Mouse (Mus musculus): Measurements from ENCODE around the gene Gm10964. TPM values are rescaled to one million over a fixed set of nuclear protein-coding genes. Genes with fewer than 3 reads are reported as not detected.

Gene Gm10964
- polyA plus RNA-seq, 1 experiment from 2014 or later: not detected

- H3K36me3 ChIP-seq: peaks cover 22% of the 10 kb centered on the region
- no peak overlapping the region for H3K27ac ChIP-seq
- no peak overlapping the region for H3K4me3 ChIP-seq (replicated peaks)
- no peak for DNase-seq
- no peak for ATAC-seq (ENCODE audit: low read depth)
- H3K4me2 ChIP-seq: no peak overlapping the region
- H3K9me3 ChIP-seq (replicated peaks): no peaks in the 10 kb centered on the region
- H3K27me3 ChIP-seq: no peaks in the 10 kb centered on the region
- 83% methylated on average over 28 of the region's 28 CpGs for WGBS (ENCODE audit: insufficient replicate concordance)
- no peak overlapping the region for H3K9ac ChIP-seq
- H3K4me1 ChIP-seq (replicated peaks): peaks cover 37% of the 10 kb centered on the region
These were observed 3.2 kb upstream of the Gm10964 start for GRCm38 (mm10) chr3:103735776-103736600.

DNA sequence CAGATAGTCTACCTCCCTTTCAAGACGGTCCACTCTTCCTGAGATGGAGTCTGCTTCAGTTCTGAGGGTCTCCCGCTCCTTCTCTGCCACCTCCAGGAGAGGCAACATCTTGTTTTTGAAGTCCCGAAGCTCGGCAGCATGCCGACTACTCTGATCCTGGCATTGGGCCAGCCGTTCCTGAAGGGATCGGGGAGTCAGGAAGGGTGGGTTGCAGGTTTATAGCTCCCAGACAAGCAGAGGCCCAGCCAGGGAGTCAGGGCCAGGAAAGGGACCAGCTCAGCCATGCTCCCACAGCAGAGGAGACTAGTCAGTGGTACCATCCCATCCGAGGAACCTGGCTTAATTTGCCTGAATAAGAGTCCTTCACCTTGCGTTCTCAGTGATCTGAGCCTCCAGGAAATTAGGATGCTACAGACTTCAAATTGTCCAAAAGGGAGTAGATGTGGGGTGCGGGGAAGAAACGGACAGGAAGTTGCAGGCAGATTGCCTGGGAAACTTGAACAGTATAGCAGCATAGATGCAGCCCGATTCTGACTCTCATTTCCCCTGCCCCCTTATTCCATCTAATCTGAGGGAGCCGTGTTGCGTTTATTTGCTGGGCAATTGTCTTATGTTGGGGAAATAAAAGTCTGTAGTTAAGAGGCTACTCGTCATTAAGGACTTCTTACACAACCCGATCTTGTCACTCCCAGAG lies 2.0 kb upstream of the Gm10964 start:
- peaks cover 37% of the 10 kb centered on the region for H3K4me1 ChIP-seq (replicated peaks)
- H3K27me3 ChIP-seq: no peaks in the 10 kb centered on the region
- no peak for ATAC-seq (ENCODE audit: low read depth)
- whole genome bisulfite sequencing (ENCODE audit: insufficient replicate concordance): 77% methylated on average over 16 of the region's 16 CpGs
- DNase-seq: no peak
- H3K9ac ChIP-seq: no peak overlapping the region
- H3K9me3 ChIP-seq (replicated peaks): no peaks in the 10 kb centered on the region
- H3K4me2 ChIP-seq: peak overlapping the region; percentile 69
- peak overlapping the region; percentile 47; the same call in 1 of the 2 replicates for H3K4me3 ChIP-seq (replicated peaks)
- H3K27ac ChIP-seq: peak overlapping the region; percentile 68; the same call in 1 of the 2 replicates
- peaks cover 34% of the 10 kb centered on the region for H3K36me3 ChIP-seq

- H3K4me3 ChIP-seq (replicated peaks): peak within 1 kb of the TSS; percentile 47
- H3K36me3 ChIP-seq: peaks cover 38% of the 10 kb centered on the region
- peak within 1 kb of the TSS; percentile 68 for H3K27ac ChIP-seq
- ATAC-seq (ENCODE audit: low read depth): peak; percentile 75
- H3K4me1 ChIP-seq (replicated peaks): peaks cover 37% of the 10 kb centered on the region
- peak within 1 kb of the TSS; percentile 69 for H3K4me2 ChIP-seq
- no peak within 1 kb of the TSS for H3K9ac ChIP-seq
- no peaks in the 10 kb centered on the region for H3K27me3 ChIP-seq
- WGBS (ENCODE audit: insufficient replicate concordance): 3% methylated on average over 18 of the region's 18 CpGs
- DNase-seq: peak; percentile 47
- no peaks in the 10 kb centered on the region for H3K9me3 ChIP-seq (replicated peaks)
These were observed 1.2 kb upstream of the Gm10964 start, which contains the start of gene Olfml3 for GRCm38 (mm10) chr3:103737778-103738571. Gene Olfml3, minus strand, starts transcription at chr3:103738001.

DNA sequence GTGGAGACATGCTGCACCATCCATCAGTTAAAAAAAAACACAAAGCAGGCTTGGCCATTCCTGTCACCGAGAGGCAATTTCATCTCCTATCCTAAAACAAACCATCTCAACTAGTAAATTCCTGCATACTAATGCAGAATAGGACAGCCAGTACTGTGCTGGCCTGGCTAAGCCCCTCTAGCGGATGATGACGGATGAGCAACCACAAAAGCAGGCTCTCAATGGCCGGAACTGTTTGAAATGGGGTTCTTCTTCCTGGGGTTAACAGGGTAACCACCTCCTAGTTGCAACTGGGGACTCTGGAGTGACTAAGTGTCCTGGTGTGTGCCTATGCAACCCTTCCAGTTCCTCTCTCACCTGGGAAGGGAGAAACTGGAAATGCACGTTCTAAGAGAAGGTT lies 1.2 kb downstream of the Gm10964 start:
- 75% methylated on average over 5 of the region's 5 CpGs for WGBS (ENCODE audit: insufficient replicate concordance)
- DNase-seq (no peak), ATAC-seq (ENCODE audit: low read depth) (no peak)
- Histone ChIP-seq H3K4me3 (replicated peaks) (no peak overlapping the region), H3K36me3 (peaks cover 62% of the 10 kb centered on the region), H3K27ac (no peak overlapping the region), H3K27me3 (no peaks in the 10 kb centered on the region), H3K4me2 (no peak overlapping the region), H3K9ac (no peak overlapping the region), H3K9me3 (replicated peaks) (no peaks in the 10 kb centered on the region), H3K4me1 (replicated peaks) (peaks cover 26% of the 10 kb centered on the region)

GRCm38 (mm10) chr3:103743208-103743607 lies 4.0 kb downstream of the Gm10964 start:
- H3K36me3 ChIP-seq: peaks cover 76% of the 10 kb centered on the region
- no peak for ATAC-seq (ENCODE audit: low read depth)

DNA sequence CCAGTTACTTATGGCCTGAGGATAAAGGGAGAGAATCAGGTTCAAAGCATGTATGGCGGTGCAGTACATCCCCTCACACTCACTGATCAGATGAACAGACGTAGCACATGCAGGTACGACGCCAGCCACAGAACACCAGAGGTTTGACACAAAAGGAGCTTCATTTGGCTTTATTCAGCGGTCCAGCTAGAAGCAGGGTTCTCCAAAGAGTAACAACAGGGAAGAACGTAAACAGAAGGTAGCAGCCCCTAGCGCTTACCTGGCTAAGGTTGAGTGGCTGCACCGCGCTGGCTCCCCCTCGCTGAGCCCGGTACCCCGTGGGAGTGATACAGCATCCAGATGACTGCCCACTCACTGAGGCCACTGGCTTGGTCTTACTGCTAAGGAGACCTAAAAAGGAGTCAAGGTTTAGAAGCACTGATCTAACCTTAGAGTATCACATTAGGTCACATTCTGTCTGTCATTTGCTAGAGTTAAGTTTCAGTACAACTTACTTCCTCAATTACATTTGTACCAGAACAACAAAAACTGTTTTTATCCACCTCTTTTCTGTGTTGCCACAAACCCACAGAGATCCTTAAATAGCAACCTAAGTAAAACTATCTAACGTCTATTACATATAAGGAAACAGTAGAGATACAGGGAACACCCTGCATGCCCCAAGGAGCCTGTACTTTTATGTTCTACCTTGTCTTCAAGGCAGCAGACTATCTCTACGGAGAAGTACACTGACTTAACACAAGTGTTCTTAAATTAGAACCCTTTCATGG lies 6.0 kb downstream of the Gm10964 start:
- no peak for ATAC-seq (ENCODE audit: low read depth)
- peaks cover 96% of the 10 kb centered on the region for H3K36me3 ChIP-seq
- no peaks in the 10 kb centered on the region for H3K27me3 ChIP-seq
- H3K27ac ChIP-seq: no peak overlapping the region
- H3K4me3 ChIP-seq (replicated peaks): no peak overlapping the region
- no peaks in the 10 kb centered on the region for H3K9me3 ChIP-seq (replicated peaks)
- DNase-seq: no peak
- H3K9ac ChIP-seq: no peak overlapping the region
- H3K4me1 ChIP-seq (replicated peaks): 0 out of 2 replicates have a peak, but pooled peaks cover 3% of the 10 kb centered on the region
- no peak overlapping the region for H3K4me2 ChIP-seq
- 84% methylated on average over 14 of the region's 14 CpGs for WGBS (ENCODE audit: insufficient replicate concordance)

More at GRCm38 (mm10) chr3:103743208-103743607, 4.0 kb downstream of the Gm10964 start:
- Histone ChIP-seq H3K9me3 (replicated peaks) (no peaks in the 10 kb centered on the region), H3K27me3 (no peaks in the 10 kb centered on the region), H3K27ac (no peak overlapping the region), H3K4me1 (replicated peaks) (peaks cover 13% of the 10 kb centered on the region), H3K9ac (no peak overlapping the region), H3K4me2 (no peak overlapping the region), H3K4me3 (replicated peaks) (no peak overlapping the region)
- WGBS (ENCODE audit: insufficient replicate concordance): 87% methylated on average over 6 of the region's 6 CpGs
- DNase-seq: no peak

GRCm38 (mm10) chr3:103746711-103747110 lies 7.5 kb downstream of the Gm10964 start:
- ATAC-seq (ENCODE audit: low read depth) (no peak), DNase-seq (no peak)
- H3K4me3 ChIP-seq (replicated peaks): no peak overlapping the region
- H3K36me3 ChIP-seq: peaks cover 93% of the 10 kb centered on the region
- no peaks in the 10 kb centered on the region for H3K9me3 ChIP-seq (replicated peaks)
- H3K4me1 ChIP-seq (replicated peaks): 0 out of 2 replicates have a peak, but pooled peaks cover 3% of the 10 kb centered on the region
- H3K27ac ChIP-seq: no peak overlapping the region
- H3K4me2 ChIP-seq: no peak overlapping the region
- H3K27me3 ChIP-seq: no peaks in the 10 kb centered on the region
- 83% methylated on average over 5 of the region's 5 CpGs for WGBS (ENCODE audit: insufficient replicate concordance)
- no peak overlapping the region for H3K9ac ChIP-seq

GRCm38 (mm10) chr3:103751558-103751957 lies 12.4 kb downstream of the Gm10964 start:
- H3K4me3 ChIP-seq (replicated peaks): no peak overlapping the region
- H3K27me3 ChIP-seq: no peaks in the 10 kb centered on the region
- H3K4me1 ChIP-seq (replicated peaks): peaks cover 10% of the 10 kb centered on the region; the same call in 1 of the 2 replicates
- H3K36me3 ChIP-seq: peaks cover 96% of the 10 kb centered on the region
- no peak overlapping the region for H3K4me2 ChIP-seq
- ATAC-seq (ENCODE audit: low read depth) (no peak), DNase-seq (no peak)
- H3K9ac ChIP-seq: no peak overlapping the region
- no peak overlapping the region for H3K27ac ChIP-seq
- 86% methylated on average over 2 of the region's 2 CpGs for WGBS (ENCODE audit: insufficient replicate concordance)
- H3K9me3 ChIP-seq (replicated peaks): no peaks in the 10 kb centered on the region

DNA sequence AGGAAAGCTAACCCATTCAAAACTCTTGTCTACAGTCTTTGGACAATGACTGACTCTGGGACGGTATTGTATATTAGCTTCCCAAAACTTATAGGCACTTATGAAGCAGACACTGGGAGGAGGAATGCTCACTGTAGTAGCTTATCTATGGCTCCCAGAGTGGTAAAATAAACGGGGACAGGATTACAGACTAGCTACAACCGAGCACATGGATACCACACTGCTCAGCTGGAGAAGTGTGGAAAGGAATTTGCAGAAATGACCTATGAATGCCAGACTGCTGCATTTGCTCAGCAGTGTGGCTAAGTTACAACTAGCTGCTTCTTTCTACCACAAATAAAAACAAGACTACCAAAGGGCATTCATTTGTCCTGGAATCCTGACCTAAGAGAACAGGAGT lies 16.2 kb downstream of the Gm10964 start:
- no peak overlapping the region for H3K4me3 ChIP-seq (replicated peaks)
- peaks cover 18% of the 10 kb centered on the region for H3K4me1 ChIP-seq (replicated peaks)
- no peaks in the 10 kb centered on the region for H3K9me3 ChIP-seq (replicated peaks)
- no peaks in the 10 kb centered on the region for H3K27me3 ChIP-seq
- H3K27ac ChIP-seq: no peak overlapping the region
- peaks cover 93% of the 10 kb centered on the region for H3K36me3 ChIP-seq
- WGBS (ENCODE audit: insufficient replicate concordance): 41% methylated on average over 3 of the region's 3 CpGs
- DNase-seq (no peak), ATAC-seq (ENCODE audit: low read depth) (no peak)
- no peak overlapping the region for H3K9ac ChIP-seq
- H3K4me2 ChIP-seq: no peak overlapping the region

DNA sequence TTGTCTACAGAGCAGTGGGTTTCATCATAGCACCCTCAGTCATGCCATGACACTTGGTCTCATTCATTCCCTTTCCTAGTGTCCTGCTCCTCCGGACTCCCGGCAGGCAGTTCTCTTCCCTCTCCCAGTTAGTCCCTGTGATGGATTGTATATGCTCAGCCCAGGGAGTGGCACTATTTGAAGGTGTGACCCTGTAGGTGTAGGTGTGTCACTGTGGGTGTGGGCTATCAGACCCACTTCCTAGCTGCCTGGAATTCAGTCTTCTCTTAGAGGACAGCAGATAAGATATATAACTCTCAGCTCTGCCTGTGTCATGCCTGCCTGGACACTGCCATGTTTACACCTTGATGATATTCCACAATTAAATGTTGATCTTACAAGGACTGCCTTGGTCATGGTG lies 17.8 kb downstream of the Gm10964 start:
- Histone ChIP-seq H3K27ac (no peak overlapping the region), H3K27me3 (no peaks in the 10 kb centered on the region), H3K36me3 (peaks cover 93% of the 10 kb centered on the region), H3K9me3 (replicated peaks) (no peaks in the 10 kb centered on the region), H3K4me3 (replicated peaks) (no peak overlapping the region), H3K9ac (no peak overlapping the region), H3K4me1 (replicated peaks) (peaks cover 18% of the 10 kb centered on the region), H3K4me2 (no peak overlapping the region)
- WGBS (ENCODE audit: insufficient replicate concordance): 94% methylated on average over 2 of the region's 2 CpGs
- ATAC-seq (ENCODE audit: low read depth) (no peak), DNase-seq (no peak)

All from liver, embryonic 13.5 days (tissue).